Mouse (Mus musculus) urinary bladder, postnatal 25 days (tissue): ENCODE data around the gene Angpt4.
A peak's percentile ranks its signal among the peaks of the same experiment; 100 is the strongest.

Source experiments
- DNase-seq: peaks from one replicate; pipeline ENCODE4 v3.0.0; 2022; ENCODE audit warnings: low spot score

Gene Angpt4

DNA sequence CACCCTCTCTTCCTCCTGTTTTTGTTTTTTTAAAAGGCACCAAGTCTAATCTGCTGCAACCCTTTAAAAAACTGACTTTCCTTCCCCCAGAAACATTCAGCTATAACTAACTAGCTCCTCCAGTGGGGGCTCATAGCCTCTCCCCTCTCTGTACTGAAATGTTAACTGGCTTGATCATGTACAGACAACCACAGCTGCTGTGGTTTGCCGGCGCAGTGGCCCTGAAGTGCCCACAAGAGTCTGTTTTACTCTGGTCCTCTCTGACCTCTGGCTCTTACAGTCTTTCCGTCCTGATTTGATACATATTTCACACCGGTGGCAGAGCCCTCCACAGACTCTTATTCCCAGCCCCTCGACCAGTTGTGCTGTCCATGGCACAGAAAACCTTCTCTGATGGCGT is 70.3 kb downstream of the Angpt4 start:
- no peak for DNase-seq

DNA sequence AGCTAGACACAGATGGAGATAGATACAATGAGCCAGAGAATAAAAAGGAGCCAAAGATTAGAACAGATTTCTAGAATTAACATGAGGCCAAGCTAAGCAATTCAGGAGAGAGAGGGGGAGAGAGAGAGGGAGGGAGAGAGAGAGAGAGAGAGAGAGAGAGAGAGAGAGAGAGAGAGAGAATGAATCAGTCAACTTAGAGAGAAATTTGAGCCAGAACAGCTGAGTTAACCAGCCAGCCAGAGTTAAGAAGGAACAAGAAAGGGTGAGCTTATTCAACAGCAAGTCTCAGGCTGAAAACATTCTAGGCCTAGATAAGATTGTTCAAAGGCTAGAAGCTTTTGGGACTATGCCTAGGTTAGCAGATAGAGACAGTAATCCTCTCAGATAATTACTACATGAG is 71.5 kb downstream of the Angpt4 start:
- no peak for DNase-seq

DNA sequence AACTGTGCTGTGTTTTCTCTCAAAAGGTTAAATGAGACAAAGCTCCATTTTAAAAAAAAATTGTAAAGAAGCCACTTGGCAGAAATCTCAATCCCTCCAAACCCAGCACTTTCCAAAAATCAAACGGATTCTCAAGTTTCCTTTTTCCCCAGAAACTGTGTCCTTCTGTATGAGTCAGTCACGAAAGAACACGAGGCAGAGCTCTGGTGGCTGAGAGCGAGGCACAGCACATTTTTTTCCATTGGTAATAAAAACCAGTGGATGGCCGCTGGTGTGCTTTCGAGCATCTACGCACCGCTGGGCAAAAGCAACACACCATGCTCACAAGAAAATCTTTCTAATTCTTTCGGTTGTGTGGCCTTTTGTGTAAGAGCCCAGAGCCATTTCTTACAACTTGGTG is 73.0 kb downstream of the Angpt4 start:
- no peak for DNase-seq

DNA sequence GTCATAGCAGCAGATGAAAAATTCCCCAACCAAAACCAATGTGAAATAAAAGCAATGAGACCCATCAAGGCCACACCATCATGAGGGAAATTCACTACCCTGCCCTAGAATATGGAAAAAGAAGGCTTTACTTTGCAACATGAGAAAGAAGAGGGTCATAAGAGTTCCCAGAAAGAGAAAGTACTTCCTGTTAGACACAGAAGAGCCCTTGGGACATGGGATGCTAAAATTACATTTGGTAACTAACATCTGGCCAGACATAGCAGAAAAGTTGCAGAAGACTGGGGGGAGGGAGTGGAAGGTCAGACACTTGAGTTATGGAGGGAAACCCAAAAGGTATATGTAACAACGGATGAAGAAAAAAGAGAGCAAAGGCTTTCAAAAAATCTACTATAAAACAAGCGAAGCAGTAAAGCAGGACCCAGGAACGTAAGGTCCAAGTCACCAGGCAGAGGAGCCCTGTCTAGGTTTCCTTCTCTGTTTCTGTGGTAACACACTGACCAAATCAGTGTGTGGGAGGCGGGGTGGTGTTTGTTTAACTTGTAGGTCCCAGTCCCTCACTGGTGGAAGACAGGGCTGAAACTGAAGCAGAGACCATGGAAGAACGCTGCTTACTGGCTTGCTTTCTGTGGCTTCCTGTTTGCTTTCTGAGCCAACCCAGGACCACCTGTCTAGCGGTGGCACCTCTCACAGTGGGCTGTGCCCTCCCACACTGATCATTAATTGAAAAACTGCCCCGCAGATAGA is 74.6 kb downstream of the Angpt4 start:
- DNase-seq: no peak

DNA sequence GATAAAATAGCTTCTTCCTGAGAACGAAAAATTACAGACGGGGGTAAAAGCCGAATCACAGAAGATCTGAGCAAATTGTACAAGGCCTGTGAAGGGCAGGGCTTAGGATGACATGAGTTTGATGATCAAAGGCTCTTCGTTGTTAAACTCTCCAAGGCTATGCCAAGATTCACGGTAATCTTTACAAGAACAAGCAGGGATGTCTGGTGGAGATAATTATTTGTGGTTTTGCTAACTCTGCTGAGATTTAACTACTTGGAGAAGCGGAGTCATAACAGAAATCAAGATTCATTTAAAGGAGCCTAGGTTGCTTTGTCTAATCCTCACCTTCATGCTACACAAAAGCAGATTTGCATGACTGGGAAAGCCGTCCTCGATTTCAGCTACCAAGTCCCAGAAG is 75.9 kb downstream of the Angpt4 start:
- no peak for DNase-seq

DNA sequence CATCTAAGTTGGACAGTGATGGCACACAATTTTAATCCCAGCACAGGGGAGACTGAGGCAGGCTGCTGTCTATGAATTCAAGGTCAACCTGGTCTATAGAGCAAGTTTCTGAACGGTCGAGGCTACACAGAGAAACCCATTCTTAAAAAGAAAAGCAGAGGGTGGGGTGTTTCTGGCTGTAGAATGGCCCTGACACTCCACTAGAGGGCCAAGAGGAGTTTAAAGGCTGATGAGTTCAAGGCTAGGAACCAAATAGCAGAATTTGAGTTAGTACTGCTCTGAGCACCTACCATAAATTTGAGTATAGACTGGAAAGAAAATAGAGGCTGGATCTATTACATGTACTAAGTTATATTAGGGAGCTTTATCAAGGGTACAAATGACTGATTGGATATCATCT is 78.0 kb downstream of the Angpt4 start:
- no peak for DNase-seq

DNA sequence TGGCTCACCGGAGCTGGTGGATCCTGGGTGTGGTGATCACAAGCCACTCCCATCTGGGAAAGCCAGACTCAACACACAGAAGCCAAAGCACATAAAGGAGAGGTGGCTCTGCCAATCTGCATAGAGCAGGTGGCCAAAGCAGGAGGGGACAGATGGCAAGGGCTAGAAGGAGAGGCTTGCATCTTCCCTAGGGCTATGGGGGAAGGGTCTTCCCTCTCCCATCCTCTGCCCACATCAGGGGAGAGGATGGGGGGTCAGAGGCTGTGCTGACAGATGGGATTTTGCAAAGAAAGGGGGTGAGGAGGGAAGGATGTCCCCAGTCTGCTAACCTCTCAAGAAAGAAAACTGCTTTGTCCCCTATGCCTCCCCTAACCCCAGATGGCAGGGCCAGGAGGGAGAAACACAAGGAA is 80.0 kb downstream of the Angpt4 start:
- DNase-seq: no peak

DNA sequence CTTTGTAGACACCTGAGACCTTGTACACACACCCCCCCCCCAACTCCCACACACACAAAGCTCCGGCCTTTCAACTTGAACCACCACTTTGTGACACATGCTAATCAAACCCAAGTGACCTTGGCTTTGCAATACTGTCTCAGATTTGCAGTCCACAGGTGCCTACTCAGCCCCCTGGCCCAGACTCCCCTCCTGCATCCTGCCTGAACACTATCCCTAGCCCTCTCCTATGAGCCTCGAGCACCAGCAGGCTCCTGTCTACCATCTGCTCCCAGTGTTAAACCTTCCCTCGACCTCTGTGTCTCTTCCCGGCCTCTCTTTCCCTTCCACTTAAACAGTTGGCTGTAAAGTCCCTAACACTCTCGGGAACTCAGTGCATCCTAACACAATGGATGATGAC is 80.4 kb downstream of the Angpt4 start:
- DNase-seq: no peak

DNA sequence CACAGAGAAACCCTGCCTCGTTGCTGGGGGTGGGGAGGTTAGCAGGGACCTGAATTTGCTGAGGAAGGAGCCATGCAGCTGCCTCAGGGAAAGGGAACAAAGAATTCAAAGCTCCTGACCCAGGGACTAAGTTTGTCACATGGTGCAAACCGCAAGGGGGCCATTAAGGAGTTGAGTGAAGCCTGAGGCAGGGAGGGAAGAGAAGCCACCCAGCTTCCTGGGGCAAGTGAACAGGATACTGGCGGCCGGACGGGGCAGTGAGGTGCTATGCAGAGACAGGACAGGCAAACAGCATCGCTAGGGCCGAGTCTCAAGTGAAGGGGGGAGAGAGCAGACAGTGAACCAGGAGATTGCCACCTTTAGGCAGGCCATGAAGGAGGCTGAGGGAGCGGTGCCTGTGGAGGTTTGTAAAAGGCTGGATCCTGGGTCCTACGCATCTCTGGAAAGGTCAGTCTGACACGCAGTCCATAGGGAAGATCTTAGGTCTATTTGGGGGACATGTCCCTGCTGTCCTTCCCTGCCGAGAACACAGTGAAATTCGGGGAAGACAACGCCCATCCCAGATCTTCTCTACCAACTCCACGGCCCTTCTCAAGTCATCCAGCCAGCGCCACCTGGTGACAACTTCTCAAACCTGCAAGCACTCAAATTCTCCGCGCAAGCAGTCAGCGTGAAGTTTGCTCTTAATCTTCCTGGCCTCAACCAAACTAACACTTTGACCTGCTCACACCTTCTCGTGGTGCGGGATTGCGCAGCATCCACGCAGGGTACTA is 83.5 kb downstream of the Angpt4 start:
- peak; percentile 80 for DNase-seq
